Mouse (Mus musculus): ENCODE data around the gene Mag.

The Mag gene

DNA sequence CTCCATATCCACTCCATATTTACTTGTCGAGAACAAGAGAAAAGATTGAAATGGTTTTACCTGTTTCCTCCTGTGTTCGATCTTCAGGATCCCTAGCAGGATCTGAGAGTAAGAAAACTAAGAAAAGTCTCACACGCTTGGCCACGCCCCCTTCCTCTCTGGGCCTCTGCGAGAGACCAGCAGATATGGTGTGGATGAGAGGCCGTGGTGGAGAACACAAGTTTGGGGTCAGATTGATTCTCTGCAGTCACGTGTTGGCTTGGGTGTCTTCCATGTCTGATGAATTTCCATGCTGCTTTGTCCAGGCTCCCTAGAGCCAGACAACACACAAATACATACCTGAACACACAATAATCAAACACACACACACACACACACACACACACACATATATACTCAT is 34.5 kb downstream of the Mag start, which contains the start of gene Cd22:
Cd22 (minus strand) TSS at position 167 of the 400 bp plus-strand sequence.
- DNase-seq (ENCODE audit: extremely low read depth, insufficient read length, low spot score), result no peak

DNA sequence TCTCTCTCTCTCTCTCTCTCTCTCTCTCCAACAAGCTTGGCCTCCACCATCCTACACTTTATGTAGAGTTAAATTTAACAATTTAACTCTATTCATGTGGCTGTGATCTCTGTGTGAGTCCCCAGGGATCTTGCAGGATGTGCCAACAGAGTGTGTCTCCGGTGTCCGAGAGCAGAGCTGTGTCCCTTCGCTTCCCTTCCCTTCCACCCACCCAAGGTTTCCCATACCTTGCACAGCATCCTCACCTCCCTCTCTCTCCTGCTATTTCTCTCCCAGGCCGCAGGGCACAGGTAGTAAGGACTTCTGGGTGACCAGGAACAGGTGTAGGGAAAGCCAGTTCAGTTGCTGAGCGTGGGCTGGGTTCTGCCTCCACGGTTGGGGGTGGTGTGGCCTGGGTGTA is 35.7 kb downstream of the Mag start:
- no peak for DNase-seq (ENCODE audit: extremely low read depth, insufficient read length, low spot score)

DNA sequence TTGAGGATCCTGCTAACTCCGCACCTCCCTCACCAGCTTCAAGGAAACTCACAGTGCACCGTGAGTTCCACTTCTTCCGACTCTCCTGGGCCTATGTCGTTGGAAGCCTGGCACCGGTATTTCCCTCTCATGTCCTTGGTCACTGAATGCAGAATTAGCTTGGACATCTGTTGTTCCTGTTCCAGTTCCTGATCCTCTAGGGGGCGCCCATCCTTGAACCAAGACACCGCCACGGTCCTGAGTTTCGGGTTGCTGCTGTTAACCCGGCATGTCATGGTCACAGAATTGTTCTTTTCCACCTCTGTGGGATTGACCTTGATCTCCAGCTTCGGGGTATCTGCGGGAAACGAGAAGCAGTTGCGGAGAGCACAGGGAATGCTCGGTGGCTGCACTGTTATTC is 41.6 kb downstream of the Mag start:
- no peak for DNase-seq (ENCODE audit: extremely low read depth, insufficient read length, low spot score)

DNA sequence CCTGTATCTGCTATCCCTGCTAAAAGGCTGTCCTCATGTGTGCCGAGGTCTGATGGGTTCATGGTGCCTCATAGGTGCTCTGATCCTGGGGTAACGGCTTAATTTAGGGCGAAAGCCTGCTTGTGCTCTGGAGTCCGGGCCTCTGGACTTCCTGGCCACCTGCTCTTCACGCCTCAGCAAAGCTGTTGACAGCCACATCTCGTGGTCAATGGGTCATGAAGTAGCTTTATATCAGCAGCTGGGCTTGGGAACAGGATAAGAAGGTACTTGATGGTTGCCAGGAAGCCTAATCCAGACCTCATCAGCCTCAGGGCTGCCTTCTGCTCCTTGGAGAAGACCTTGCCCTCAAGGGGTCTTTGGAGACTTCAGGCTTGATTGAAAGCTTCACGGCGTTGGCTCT is 51.3 kb downstream of the Mag start:
- no peak for DNase-seq (ENCODE audit: extremely low read depth, insufficient read length, low spot score)

DNA sequence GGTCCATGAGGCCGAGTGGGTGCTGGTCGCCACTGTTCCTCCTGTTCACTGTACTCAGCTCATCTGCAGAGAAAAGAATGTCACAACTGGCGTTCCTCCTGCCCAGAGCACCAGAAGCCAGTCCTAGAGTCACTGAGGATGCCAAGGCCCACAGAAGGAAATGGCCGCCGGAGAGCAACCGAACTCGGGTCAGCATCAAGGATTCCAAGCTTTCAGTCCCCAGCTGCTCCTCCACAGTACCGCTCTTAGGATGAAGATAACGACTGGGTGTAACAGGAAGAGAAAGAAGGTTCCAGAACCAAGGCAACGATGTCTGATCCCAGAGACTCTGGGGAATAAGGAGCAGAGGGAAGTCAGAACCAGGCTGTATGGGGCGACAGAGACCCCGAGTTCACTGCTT is 53.2 kb downstream of the Mag start, which contains the start of gene Ffar1:
Ffar1 (minus strand) TSS at position 101 of the 400 bp plus-strand sequence.
- no peak for DNase-seq (ENCODE audit: extremely low read depth, insufficient read length, low spot score)

DNA sequence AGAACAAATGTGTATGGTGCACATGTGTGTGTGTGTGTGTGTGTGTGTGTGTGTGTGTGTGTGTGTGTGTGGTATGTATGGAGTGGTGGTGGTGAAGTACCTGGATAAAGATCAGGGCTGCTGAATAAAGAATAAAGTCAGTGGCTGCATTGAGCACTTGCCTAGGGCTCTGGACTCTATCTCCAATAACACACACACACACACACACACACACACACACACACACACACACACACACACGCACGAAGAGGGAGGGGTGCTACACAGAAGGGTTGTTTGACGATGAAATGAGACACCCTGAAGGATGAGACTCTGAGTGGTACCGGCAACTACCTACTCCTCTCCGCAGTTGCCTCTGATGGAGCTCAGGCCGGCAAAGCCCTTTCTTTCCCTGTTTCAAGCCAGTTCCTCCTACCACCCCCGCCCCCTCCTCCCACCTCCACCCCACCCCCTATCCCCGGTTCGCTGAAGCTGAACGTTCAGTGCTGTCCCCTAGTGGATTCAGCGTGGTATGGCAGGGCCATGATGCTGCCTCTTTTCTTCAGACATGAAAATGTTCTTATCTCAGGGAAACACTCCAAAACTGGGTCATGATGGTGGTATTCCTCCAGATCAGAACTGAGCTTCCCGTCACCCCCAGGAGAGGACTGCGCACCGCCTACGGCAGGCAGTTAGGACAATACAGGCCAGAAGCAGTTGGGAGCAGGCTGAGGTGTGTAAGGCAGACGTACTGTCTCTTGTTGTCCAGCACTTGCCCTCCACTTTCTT is 54.9 kb downstream of the Mag start:
- DNase-seq (ENCODE audit: extremely low read depth, insufficient read length, low spot score), result no peak

DNA sequence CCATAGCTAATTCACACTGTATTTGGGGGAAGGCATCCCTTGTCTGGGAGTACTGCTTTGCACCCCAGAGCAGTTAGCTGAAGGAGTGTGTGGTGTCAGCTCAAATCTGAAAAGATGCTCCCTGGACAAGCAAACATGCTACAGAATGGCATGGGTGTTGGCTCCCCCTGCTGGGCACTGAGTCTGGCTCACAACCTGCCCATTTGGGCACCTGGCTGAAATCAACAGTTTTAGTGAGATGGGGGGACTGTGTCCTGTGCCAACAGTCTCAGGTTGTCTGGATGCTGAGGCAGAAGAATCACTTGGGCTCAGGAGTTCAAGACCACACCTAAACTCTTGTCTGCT is 55.4 kb downstream of the Mag start:
- DNase-seq (ENCODE audit: extremely low read depth, insufficient read length, low spot score), result no peak

DNA sequence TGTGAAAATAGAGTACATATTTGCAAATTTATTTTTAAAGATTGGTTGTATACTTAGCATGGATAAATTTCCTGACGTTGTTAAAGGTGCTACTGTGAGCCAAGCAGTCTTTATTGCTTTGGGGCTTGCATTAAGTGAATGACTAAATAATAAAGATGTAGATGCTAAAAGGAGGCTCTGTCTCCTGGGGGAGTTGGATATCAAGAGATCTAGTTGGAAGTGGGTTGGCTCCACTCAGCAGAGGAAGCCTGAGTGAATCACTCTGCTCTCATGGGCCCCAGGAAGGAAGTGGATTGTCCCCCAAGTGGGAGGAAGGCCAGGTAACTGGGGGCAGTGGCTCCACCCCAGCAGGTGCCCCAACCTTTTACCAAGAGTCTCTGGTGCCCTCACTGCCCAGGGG is 56.9 kb downstream of the Mag start:
- no peak for DNase-seq (ENCODE audit: extremely low read depth, insufficient read length, low spot score)

DNA sequence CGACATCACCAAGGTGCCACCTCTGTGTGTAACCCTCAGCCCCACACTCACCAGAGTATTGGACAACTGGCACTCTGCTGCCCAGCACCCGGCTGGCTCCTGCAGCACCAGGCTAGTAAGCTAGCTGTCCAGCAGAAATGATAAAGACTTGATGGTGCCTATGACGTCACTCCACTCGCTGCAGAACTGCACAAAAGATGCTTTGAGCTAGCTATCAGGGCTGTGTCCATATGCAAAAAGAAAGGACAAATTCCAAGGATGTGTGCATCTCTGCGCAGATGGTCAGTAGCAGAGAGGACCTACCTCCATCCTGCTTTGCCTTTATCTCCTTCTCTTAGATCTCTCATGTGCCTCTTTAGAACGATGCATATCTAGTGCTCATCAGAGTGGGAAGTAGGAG is 58.6 kb downstream of the Mag start, which contains the start of gene Ffar3:
Ffar3 (minus strand) TSS at position 101 of the 400 bp plus-strand sequence.
- DNase-seq (ENCODE audit: extremely low read depth, insufficient read length, low spot score), result no peak

DNA sequence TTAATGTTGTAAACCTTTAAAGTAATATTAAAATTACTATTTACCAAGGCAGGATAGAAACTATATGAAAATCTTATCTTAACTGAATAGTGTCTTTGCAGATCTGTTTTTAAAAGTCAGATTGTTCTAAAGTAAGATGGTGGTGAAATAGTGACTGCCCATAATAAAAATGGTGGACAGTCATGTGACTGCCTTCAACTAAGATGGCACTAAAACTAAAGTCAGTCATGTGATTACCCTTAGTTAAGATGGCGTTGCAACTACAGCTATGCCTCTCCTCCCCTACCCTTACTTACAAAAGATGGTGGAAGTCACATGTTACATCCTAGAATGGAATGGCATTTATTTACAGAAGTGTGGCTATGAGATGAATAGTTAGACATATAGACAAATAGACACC is 63.3 kb downstream of the Mag start:
- no peak for DNase-seq (ENCODE audit: extremely low read depth, insufficient read length, low spot score)
